Mouse (Mus musculus): ENCODE measurements at regions not wholly inside any gene's neighbourhood (a gene's known extent, or its start where the extent isn't known, plus 50 kb on each side); places are given as distances from the start of the nearest gene placed in this dataset.

- TF ChIP-seq CTCF (IDR thresholded peaks at IDR 0.05; ENCODE audit: low read depth) (no peak), EP300 (IDR thresholded peaks at IDR 0.05; ENCODE audit: low read depth) (no peak)
These were observed 3978.3 kb downstream of the 9330182O14Rik start for GRCm38 (mm10) chr15:44112328-44112944.
